Mouse (Mus musculus): Measurements from ENCODE around the gene Zscan12. TPM values are rescaled to one million over a fixed set of nuclear protein-coding genes. Genes with fewer than 3 reads are reported as not detected.
A peak's percentile ranks its signal among the peaks of the same experiment; 100 is the strongest.

Zscan12 gene
- total RNA-seq, 2 experiments from 2014 or later = 6.8 to 7.6 TPM

GRCm38 (mm10) chr13:21401636-21402286 lies 39.1 kb downstream of the Zscan12 start:
- no peak for DNase-seq (ENCODE audit: low spot score)

GRCm38 (mm10) chr13:21402287-21402846 lies 39.7 kb downstream of the Zscan12 start, which contains the start of gene Zkscan3:
Gene Zkscan3, minus strand, starts transcription at chr13:21402755.
- DNase-seq (ENCODE audit: low spot score) = peak; percentile 83

DNA sequence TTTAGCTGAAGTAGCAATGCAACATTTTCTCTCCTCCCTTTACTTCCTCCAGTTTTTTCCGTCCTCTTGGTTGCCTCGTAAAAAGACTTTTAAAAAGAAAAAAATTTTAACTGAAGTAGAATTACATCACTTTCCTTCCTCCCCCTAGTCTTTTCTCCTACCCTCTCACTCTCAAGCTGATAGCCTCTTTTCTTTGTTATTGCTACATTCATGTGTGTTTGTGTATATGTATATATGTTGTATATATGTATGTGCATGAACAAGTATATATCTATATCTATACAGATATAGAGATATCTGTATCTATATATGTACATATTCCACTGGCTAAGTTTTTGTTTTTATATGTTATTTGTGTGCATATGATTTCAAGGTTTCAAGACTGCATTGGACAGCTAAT lies 40.2 kb downstream of the Zscan12 start:
- DNase-seq (ENCODE audit: low spot score) = no peak

DNA sequence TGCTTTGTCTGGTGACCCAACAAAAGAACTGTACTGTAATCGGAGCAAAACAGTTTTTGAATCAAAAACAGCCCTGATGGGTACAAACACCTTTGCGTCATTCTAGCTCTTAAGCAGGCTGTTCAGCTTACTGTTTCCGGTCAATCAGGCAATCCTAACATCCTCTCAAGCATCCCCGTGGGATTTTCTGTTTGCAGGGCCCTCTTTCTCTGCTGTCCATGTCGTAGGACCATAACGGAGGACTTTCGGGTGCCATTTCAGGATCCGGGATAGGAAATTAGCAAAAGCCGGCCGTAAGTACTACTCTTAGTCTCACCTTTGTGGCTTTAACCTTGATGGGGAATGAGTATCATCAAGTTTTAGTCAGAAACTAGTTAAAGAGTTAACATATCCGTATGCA lies 44.7 kb downstream of the Zscan12 start:
- no peak for DNase-seq (ENCODE audit: low spot score)

- peak; percentile 89 for DNase-seq (ENCODE audit: low spot score)
Measured at GRCm38 (mm10) chr13:21407969-21408804, 45.6 kb downstream of the Zscan12 start.

- DNase-seq (ENCODE audit: low spot score) = no peak
Measured at GRCm38 (mm10) chr13:21408805-21409459, 46.3 kb downstream of the Zscan12 start.

DNA sequence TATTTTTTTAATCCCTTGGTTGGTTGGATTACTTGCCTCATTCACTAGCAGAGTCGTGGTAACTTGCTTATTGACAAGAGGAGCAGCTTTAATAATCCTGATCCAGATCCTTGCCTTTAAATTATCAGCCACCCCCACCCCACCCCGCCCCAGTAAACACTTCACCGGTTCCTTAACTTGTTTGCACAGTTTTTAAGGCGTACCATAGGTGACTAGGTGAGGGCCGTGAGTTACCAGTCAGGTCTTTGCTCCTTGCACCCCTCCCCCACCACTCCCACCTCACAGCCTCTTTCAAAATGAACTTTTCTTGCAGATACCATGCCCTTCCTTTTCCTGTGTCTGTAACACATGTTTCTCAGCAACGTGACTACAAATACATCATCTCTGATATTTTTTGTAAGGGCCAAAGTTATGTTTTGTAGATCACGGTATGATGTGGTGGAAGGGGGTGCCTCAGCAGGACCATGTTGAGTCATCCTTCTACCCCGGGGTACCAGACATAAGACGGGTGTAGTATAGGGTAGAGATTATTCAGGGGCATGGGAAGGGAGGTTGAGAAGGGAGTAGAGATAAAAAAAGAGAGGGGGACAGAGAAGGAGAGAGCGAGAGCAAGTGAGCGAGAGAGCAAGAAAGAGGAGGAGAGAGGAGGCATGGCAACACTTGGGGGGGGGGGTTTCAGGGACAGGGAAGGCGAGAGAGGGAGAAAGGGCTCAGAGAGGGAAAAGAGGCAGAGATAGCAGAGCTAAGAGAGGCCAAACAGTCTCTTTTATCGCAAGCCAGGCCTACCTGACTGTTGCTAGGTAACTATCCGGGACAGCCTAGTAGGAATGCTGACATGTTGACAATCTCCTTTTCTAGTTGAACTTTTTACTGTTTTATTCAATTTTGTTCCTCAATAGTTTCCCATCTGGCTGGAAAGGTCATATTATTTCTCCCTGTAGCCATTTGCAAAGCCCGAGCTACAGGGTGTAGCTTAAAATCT lies 51.9 kb downstream of the Zscan12 start:
- no peak for DNase-seq (ENCODE audit: low spot score)

GRCm38 (mm10) chr13:21415266-21415665 lies 52.6 kb downstream of the Zscan12 start:
- no peak for DNase-seq (ENCODE audit: low spot score)

DNA sequence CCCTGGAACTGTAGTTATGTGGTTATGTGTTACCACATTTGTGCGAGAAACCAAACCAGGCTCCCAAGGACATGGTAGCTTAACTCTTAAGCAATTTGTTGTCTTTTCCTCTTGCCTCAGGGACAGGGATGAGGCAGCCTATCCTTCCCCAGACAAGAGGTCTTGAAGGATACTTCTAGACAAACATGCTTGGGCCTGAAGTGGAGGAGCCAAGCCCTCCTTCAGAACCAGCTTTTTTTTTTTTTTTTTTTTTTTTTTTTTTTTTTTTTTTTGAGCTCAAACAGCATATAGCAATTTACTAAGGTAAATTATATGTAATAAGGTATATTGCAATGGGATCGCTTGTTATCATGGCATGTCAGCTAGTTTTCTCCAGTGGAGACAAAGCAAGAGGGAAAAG lies 53.1 kb downstream of the Zscan12 start:
- DNase-seq (ENCODE audit: low spot score) = no peak

GRCm38 (mm10) chr13:21417298-21418010 lies 54.8 kb downstream of the Zscan12 start:
- no peak for DNase-seq (ENCODE audit: low spot score)

DNA sequence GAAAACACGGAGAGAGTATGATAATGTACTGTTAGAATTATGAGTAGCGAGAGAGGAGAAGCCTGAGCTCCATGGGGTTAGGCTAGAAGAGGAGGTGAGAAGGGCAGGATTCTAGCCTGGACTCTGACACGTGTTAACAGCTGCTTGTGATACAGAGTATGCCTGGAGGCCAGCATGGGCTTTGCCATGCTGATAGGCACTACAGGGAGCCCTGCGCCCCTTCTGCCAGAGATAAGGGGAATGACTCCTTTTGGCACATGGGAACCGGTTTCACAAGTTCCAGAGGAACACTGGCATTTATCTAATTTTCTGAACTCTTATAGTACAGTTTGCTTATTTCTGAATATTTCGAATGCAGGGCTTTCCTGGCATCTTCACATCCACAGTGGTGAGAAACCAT lies 56.2 kb downstream of the Zscan12 start:
- no peak for DNase-seq (ENCODE audit: low spot score)

Small RNA genes lying within 50 kb of the gene (microRNA-seq; reads per million reads assigned to microRNA genes)
- not detected for gene Mir6942

Other genes starting within 250 kb of the Zscan12 start
- not detected for gene Olfr263, start 233.2 kb upstream of the Zscan12 start, total RNA-seq (2021)
- not detected for gene Olfr1368, start 217.0 kb upstream of the Zscan12 start, total RNA-seq (2021)
- 10 to 100 TPM; 21.0 to 22.0 TPM for gene Trim27, start 183.4 kb upstream of the Zscan12 start, total RNA-seq (2021)
- gene Gpx5, start 70.1 kb upstream of the Zscan12 start, total RNA-seq (2021) = not detected
- not detected for gene Gpx6, start 50.7 kb upstream of the Zscan12 start, total RNA-seq (2021)
- not detected for gene Olfr1367, start 15.9 kb upstream of the Zscan12 start, total RNA-seq (2021)
- gene Zkscan3, start 39.9 kb downstream of the Zscan12 start, total RNA-seq (2021) = 10 to 100 TPM; 13.0 to 17.0 TPM
- under 1 TPM; 0.31 to 0.39 TPM for gene Pgbd1, start 78.2 kb downstream of the Zscan12 start, total RNA-seq (2021)
- gene Zscan26, start 90.9 kb downstream of the Zscan12 start, total RNA-seq (2021) = 10 to 100 TPM; 13.1 to 14.1 TPM
- under 1 TPM; 0.19 to 0.21 TPM for gene Nkapl, start 105.7 kb downstream of the Zscan12 start, total RNA-seq (2021)
- gene Zkscan4, start 116.1 kb downstream of the Zscan12 start, total RNA-seq (2021) = under 1 TPM; 0.40 to 0.73 TPM
- not detected for gene Gm10065, start 116.6 kb downstream of the Zscan12 start, total RNA-seq (2021)
- 10 to 100 TPM; 22.8 to 23.3 TPM for gene AK157302, start 132.4 kb downstream of the Zscan12 start, total RNA-seq (2021)
- gene Gm11273, start 138.6 kb downstream of the Zscan12 start, total RNA-seq (2021) = 100 to 1,000 TPM; 144 to 150 TPM
- gene Zkscan8, start 168.3 kb downstream of the Zscan12 start, total RNA-seq (2021) = 1 to 10 TPM; 6.2 to 6.3 TPM
- gene Olfr1366, start 180.0 kb downstream of the Zscan12 start, total RNA-seq (2021) = not detected
- gene Olfr1535, start 197.1 kb downstream of the Zscan12 start, total RNA-seq (2021) = not detected
- not detected for gene Olfr1364, start 218.9 kb downstream of the Zscan12 start, total RNA-seq (2021)